Mouse (Mus musculus): ENCODE data around the gene Hdac9.

DNA sequence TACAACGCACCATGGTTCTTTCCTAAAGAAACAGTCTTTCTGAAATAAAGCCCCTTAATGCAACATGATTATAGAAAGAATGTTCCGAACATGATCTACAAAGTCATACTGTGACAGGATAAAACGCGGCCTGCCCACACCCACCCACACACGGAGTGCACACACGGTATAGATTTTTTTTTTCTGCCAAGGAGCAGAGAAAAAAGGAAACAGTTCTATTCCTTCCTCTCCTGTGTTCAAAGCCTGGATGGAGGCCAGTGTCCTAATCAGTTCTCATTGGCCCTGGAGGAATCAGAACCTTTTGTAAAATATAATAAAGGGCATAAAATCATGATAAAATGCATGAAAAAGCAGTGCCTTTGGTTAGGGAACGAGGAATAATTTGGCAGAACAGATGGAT lies 624.5 kb downstream of the Hdac9 start:
- no peak for TF ChIP-seq TCF12 (IDR thresholded peaks at IDR 0.05; ENCODE audit: low read depth, low read length)
- TF ChIP-seq CTCF (IDR thresholded peaks at IDR 0.05 in 2 of 3, conservative IDR thresholded peaks at IDR 0.05 in 1 of 3; ENCODE audit: control insufficient read depth in 1 of 3, insufficient read depth in 1 of 3, low read depth in 2 of 3, low read length in 3 of 3, poor library complexity in 1 of 3, severe bottlenecking in 1 of 3), result no peak
- no peak for TF ChIP-seq RCOR1 (IDR thresholded peaks at IDR 0.05; ENCODE audit: low read depth, low read length)
- no peak for TF ChIP-seq ZNF384 (IDR thresholded peaks at IDR 0.05; ENCODE audit: low read depth, low read length)
- no peak for TF ChIP-seq BHLHE40 (IDR thresholded peaks at IDR 0.05; ENCODE audit: borderline replicate concordance, low read depth, low read length)
- TF ChIP-seq EP300 (IDR thresholded peaks at IDR 0.05; ENCODE audit: low read depth in 1 of 2, low read length in 2 of 2), result no peak
- TF ChIP-seq MYC (IDR thresholded peaks at IDR 0.05; ENCODE audit: low read depth, low read length), result no peak
- TF ChIP-seq POLR2AphosphoS2 (IDR thresholded peaks at IDR 0.05; ENCODE audit: low read length), result no peak
- no peak for TF ChIP-seq POLR2A (IDR thresholded peaks at IDR 0.05; ENCODE audit: control insufficient read depth in 1 of 2, insufficient read depth in 1 of 2, low read depth in 1 of 2, low read length in 2 of 2, poor library complexity in 1 of 2)
